Mouse (Mus musculus): ENCODE results near the gene Gm20388.

DNA sequence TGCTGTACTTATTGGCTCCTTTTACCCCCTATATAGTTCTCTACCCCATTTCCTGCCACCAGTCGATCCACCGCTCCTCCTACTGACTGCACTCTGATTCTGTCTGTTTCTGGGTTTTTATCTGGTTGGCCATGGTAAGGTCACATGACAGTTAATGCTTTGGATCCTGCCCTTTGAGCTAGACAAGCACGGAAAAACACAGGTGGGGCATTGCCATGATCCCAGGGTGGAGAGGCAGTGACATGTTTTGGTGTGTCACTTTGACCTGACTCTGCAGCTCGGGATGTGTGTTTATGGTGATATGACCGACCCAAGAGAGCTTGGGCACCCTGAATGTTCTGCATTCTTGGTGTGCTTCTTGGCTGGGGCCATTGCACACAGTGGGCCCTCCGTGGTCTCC is 98.6 kb downstream of the Gm20388 start:
- TF ChIP-seq CHD2 (IDR thresholded peaks at IDR 0.05; ENCODE audit: low read depth, low read length) (no peak), MAFK (IDR thresholded peaks at IDR 0.05; ENCODE audit: insufficient read depth, low read depth, low read length) (no peak)
